Mouse (Mus musculus): ENCODE measurements around the gene Ptprg.

Gene Ptprg

GRCm38 (mm10) chr14:11618140-11618705, 64.9 kb downstream of the Ptprg start:
- ATAC-seq (ENCODE audit: low TSS enrichment) = no peak

GRCm38 (mm10) chr14:11619606-11620005, 66.3 kb downstream of the Ptprg start:
- no peak for ATAC-seq (ENCODE audit: low TSS enrichment)

DNA sequence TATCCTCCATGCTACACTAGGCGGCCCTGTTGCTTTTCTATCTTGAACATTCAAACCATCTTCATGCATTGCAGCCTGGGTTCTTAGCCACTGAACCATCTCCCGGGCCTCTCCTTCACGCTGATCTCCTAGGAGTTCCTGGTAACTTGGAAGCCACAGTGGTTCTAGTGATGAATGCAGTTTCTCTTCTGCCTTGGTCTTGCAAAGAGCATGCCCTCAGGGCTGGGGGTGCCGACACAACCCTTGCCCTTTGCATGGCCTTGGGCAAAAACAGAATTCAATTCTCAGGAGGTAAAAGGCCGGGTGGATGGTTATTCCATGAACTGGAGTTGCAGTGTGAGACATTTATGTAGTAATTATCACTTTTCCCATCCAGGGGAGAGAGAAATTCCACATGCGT, 67.0 kb downstream of the Ptprg start:
- ATAC-seq (ENCODE audit: low TSS enrichment) = no peak

- no peak for ATAC-seq (ENCODE audit: low TSS enrichment)
These were observed 67.7 kb downstream of the Ptprg start for GRCm38 (mm10) chr14:11620962-11621568.

DNA sequence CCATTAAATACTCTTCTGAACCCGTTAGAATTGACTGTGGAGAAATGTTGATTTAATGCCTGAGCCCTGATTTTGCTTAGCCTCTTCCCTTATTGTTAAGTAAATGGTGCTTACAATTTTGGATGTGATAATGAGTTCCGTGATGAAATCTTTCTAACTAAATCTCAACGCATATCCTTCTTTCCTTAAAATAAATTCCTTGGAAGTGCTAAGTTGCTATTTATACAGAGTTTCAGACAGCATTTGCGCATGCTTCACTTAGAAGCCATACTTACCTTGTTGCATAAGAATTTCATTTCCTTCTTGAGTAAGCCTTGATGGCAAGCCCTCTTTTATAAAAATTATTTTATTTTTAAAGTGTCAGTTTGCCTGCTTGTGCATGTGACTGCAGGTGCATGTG, 70.2 kb downstream of the Ptprg start:
- ATAC-seq (ENCODE audit: low TSS enrichment) = peak; percentile 91

DNA sequence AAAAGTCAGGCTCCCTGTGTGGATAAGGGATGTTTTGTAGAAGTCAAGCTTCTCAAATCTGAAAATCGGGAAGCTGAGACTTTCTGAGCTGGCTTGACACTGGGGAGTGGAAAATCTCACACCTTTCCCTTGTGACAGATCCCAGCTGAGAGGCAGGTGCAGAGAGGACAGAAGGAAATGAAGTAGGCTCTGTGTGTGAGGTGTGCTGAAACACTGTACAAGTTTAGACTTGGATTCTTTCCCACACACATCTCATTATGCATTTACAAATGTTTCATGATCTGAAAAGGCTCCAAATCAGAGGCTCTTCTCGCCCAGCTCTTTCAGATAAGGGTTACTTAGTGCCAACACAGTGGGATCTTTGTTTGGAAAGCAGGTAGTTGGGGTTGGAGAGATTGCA, 77.4 kb downstream of the Ptprg start:
- peak; percentile 75 for ATAC-seq (ENCODE audit: low TSS enrichment)

GRCm38 (mm10) chr14:11631505-11631904, 78.2 kb downstream of the Ptprg start:
- ATAC-seq (ENCODE audit: low TSS enrichment) = no peak

DNA sequence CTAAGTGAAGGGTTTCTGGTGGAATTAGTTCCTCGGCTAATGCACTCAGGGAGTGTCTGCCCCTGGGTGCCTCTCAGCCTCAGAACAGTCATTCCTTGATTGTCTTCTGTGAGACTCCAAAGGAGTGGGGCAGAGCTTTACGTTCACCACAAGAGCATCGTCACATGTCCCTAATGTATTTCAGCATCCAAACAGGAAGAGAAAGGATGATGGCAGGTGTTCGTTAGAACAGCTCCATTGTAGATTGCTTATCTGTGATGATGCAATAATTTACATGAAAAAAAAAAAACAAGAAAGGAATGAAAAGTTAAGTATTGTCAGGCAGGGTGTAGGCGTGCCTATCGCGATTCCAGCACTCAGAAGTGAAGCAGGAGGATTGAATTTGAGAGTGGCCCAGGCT, 84.3 kb downstream of the Ptprg start:
- no peak for ATAC-seq (ENCODE audit: low TSS enrichment)

DNA sequence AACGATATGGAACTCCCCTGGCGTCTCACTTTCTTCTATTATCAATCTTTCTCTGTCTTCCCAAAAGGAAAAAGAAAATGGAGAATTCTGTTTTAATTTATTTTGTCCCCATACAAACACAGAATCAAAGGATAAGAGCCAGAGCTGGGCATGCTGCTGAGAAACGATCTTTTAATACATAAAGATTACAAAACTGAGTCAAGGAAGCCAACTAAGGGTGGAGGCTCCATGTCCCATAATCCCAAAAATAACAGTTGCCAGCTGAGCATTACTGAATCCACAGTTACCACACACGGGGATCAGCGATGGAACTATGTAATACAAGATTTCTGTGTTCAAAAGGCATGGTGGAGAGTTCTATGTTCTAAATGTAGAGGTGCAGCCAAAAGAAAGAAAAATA, 86.0 kb downstream of the Ptprg start:
- no peak for ATAC-seq (ENCODE audit: low TSS enrichment)

DNA sequence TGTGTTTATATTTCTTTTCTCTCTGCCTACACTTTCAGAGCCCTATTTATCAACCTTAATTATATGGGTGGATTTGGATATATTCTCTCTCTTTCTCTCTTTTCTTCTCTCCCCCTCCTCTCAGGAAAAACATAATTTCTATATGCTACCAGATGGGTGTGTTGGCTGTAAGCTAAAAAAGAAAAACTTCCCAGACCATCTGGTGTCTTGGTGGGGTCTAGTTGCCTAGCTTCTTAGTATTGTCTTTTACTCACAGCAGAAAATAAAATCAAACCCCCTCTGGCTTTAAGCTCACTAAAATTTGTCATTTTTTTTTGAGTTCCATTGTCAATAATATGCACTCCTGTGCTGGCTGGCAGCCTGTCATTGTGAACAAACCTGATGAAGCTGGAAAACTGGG, 87.0 kb downstream of the Ptprg start:
- ATAC-seq (ENCODE audit: low TSS enrichment) = no peak

DNA sequence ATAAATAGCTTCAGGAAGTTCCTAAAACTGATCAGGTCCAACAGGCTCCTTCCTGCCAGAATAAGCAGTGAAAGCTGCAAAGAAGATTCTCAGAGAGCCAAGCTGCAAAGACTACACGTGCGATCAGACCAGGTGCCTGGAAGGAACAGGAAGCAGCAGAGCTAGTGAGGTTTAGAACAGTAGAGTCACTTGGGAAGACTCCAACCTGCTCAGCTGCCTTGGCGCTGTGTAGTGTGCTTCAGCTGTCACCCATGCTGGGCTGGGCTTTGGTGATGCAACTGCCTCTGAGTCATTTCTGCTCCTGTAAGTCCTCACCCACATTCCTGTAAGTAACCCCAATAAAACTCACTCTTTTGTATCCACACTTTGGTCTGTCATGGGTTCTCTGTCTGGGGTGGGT, 87.7 kb downstream of the Ptprg start:
- ATAC-seq (ENCODE audit: low TSS enrichment) = peak; percentile 78

DNA sequence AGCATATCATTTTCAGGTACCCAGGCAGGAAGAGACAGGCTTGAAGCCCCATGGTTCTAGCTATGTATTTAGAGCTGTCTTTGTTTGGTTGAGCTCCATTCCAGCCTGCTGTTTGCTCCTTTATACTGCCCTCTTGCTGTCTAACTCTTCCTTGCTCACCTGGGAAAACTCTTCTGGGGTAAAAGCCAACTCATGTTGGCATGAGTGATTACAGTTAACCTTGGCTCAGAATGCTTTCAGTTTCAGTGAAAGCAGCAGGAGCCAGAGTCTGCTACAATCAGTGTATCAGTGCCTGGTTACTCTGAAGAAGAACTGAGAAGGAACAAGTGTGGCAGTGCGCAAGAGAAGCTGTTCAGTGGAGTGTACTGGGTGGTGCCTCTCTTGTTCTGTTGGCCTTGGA, 89.6 kb downstream of the Ptprg start:
- ATAC-seq (ENCODE audit: low TSS enrichment) = no peak

GRCm38 (mm10) chr14:11657374-11657773, 104.0 kb downstream of the Ptprg start:
- no peak for ATAC-seq (ENCODE audit: low TSS enrichment)

- ATAC-seq (ENCODE audit: low TSS enrichment) = no peak
These were observed 110.4 kb downstream of the Ptprg start for GRCm38 (mm10) chr14:11663661-11664215.

DNA sequence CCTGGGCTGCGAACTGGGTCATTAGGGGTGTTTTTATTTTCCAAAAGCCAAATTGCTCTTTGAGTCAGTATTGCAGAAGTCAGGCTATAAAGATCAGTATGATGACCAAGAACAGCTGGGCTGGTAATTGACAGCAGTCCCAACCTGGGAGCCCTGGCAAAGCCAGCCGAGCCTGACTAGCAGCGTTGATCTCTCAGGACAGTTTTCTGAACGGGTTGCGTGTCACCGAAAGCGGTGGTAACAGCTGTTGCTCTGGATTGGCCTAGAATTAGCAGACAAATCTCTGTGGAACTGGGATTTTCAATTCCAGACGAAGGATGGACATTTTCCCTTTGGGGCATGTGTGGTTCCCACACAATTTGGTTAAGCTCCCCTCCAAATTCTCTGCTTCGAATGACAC, 111.0 kb downstream of the Ptprg start:
- no peak for ATAC-seq (ENCODE audit: low TSS enrichment)

GRCm38 (mm10) chr14:11665046-11665445, 111.7 kb downstream of the Ptprg start:
- ATAC-seq (ENCODE audit: low TSS enrichment) = no peak

- ATAC-seq (ENCODE audit: low TSS enrichment) = no peak
These were observed 114.4 kb downstream of the Ptprg start for GRCm38 (mm10) chr14:11667762-11668161.

- ATAC-seq (ENCODE audit: low TSS enrichment) = 0 out of 2 replicates have a peak, but pooled peaks have one; percentile 2
These were observed 117.5 kb downstream of the Ptprg start for GRCm38 (mm10) chr14:11670847-11671246.

DNA sequence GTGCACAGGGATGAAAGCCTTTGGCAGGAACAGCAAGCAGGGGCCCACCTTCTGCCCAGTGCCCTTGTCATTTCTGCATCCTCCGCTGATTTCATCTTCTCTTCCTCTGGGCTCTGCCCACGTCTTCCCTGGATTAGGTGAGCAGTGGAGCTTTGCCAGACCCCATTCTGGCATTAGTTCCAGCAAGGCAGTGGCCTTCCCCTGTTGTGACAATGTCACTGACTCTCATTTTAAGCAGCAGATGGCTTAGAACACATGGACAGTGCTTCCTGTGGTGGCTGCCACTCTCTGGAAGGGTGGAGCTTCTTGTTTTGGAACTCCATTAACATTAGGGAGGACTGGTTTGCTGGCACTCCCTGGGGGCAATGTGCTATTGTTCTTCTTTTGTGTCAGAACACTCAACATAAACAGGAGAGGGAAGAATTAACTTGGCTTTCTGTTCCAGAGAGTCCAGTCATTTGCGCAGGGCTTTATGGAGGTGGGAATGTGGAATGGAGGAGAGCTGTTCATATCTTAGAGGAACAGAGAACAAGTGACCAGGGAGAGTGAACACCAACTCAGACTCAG, 119.7 kb downstream of the Ptprg start:
- ATAC-seq (ENCODE audit: low TSS enrichment) = peak; percentile 13; the same call in 1 of the 2 replicates

DNA sequence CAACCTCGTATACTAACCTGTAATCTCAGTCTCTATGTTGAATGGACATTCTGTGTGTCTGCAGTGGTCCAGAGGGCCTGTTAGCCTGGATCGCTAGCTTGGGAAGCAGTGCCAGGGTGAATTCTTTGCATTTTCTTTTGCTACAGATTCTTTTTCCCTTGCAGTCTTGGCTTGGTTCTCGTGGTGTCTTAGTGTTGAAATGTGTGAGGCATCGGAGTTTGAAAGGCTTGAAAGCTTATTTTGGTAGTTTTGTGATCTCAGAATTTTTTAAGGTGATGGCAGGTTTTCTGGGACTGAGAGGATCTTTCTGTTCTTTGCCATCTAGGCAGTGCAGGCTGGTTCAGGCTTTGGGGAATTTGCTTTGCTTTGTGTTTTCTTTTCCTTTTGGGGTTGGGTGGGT, 124.9 kb downstream of the Ptprg start:
- peak; percentile 62 for ATAC-seq (ENCODE audit: low TSS enrichment)

- no peak for ATAC-seq (ENCODE audit: low TSS enrichment)
These were observed 126.4 kb downstream of the Ptprg start for GRCm38 (mm10) chr14:11679741-11680140.

DNA sequence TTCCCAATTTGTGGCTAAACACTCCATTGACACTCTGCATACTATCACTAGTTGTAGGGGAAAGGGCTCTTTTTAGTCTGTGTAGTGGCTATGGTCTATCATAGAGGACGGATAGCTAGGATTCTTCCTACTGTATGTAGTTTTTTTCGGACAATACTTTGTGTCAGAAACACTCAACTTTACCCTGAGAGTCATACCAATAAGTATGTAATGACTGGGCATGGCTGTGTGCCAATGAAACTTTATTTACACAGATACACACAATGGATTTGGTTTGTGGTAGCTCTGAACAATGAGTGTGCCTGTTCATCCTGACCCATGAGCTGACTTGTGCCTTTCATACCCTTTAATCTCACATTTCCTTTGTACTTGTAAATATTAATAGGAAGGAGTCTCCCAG, 127.3 kb downstream of the Ptprg start:
- no peak for ATAC-seq (ENCODE audit: low TSS enrichment)

DNA sequence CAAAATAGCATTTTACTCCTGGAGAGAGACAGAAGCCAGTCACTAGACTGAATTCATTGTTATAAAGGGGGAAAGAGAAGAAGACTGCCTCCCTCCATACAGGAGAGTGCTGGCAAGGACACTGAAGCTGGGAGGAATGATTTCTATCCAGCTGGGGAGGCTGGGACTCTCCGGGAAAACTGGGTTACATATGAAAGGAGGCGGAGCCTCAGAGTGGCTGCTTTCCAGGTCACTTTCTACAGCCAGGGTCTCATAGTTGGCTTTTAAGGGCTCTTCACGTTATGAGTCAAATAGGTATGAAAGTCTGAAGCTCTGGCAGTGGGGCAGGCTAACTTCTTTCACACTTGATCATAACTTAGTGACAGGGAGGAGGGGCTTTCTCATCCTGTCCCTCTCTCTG, 129.1 kb downstream of the Ptprg start:
- ATAC-seq (ENCODE audit: low TSS enrichment) = peak; percentile 26; the same call in 1 of the 2 replicates
